Mouse (Mus musculus) bone marrow macrophage, adult 2 months (primary cell): ENCODE results near the gene Sdhc.

Experiments used
- CTCF ChIP-seq: IDR thresholded peaks from 2 replicates; pipeline ENCODE4 v1.5.1; 2012; ENCODE audit warnings: low read depth, mild to moderate bottlenecking, low read length, moderate library complexity
- POLR2A ChIP-seq: IDR thresholded peaks from 2 replicates; pipeline ENCODE4 v1.6.1; 2012; ENCODE audit warnings: mild to moderate bottlenecking, low read depth, low read length, borderline replicate concordance

GRCm38 (mm10) chr1:171097136-171097535 lies 53.3 kb downstream of the Sdhc start:
- TF ChIP-seq CTCF (no peak), POLR2A (no peak)
